Mouse (Mus musculus) erythroblast, embryonic 14.5 days (primary cell): Measurements from ENCODE around the gene Rilp.

Experiments
- GATA1 ChIP-seq: IDR thresholded peaks from 2 replicates; pipeline ENCODE4 v1.6.1; 2012; ENCODE audit warnings: low read length, inconsistent platforms, mixed read lengths
- TAL1 ChIP-seq: IDR thresholded peaks from 3 replicates; pipeline ENCODE4 v1.6.1; 2012; ENCODE audit warnings: low read length, inconsistent platforms, mixed read lengths

- TF ChIP-seq GATA1: no peak
- no peak for TF ChIP-seq TAL1
Measured at GRCm38 (mm10) chr11:75462253-75462783, 47.6 kb upstream of the Rilp start.
